Mouse (Mus musculus) liver, embryonic 14.5 days (tissue): ENCODE data around the gene Zfp933.
"Not testable (repeated sequence)": the region's sequence is repeated elsewhere in the genome, so short reads cannot be mapped to it uniquely, and the experiment has no call there.

ENCODE experiments used
- CTCF ChIP-seq: IDR thresholded peaks from 2 replicates; pipeline ENCODE4 v1.5.1; 2016; ENCODE audit warnings: antibody characterized with exemption, low read depth, control low read depth
- EP300 ChIP-seq: IDR thresholded peaks from 2 replicates; pipeline ENCODE4 v1.6.1; 2016; ENCODE audit warnings: antibody characterized with exemption, low read depth

DNA sequence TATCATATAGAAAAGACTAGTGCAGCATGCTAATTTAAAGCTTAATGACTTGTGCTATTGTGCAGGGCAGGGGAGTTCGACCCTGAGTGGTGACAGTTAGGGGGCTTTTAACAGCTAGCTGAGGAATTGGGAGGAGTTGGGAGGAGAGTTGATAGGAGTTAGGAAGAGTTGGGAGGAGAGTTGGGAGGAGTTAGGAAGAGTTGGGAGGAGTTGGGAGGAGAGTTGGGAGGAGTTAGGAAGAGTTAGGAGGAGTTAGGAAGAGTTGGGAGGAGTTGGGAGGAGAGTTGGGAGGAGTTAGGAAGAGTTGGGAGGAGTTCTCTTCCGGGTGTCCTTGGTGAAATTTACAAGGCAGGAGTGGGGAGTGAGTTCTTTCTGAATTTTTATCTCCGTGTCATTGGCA lies 18.6 kb upstream of the Zfp933 start:
- TF ChIP-seq CTCF, EP300: not testable (repeated sequence)
